Mouse (Mus musculus) forebrain, embryonic 10.5 days (tissue): Measurements from ENCODE around the gene Ms4a7. TPM values are rescaled to one million over a fixed set of nuclear protein-coding genes. Genes with fewer than 3 reads are reported as not detected.
"Not testable (repeated sequence)": the region's sequence is repeated elsewhere in the genome, so short reads cannot be mapped to it uniquely, and the experiment has no call there.

Source experiments
- DNase-seq: peaks from one replicate; pipeline ENCODE4 v3.0.0-alpha.2; 2017; ENCODE audit warnings: low spot score; ENCODE audit errors: extremely low spot score
- H3K27ac ChIP-seq: fragments of 300-500 bp; sonication (generic); 2 replicates; pipeline ENCODE4 v1.5.1; 2016; ENCODE audit warnings: mild to moderate bottlenecking
- H3K27me3 ChIP-seq: fragments of 300-500 bp; sonication (generic); 2 replicates; pipeline ENCODE4 v1.6.1; 2016; ENCODE audit warnings: mild to moderate bottlenecking; ENCODE audit not compliant: poor library complexity, severe bottlenecking
- H3K36me3 ChIP-seq: fragments of 300-500 bp; sonication (generic); replicated peaks from 2 replicates; pipeline ENCODE4 v1.6.1; 2016; ENCODE audit warnings: mild to moderate bottlenecking, moderate library complexity
- H3K4me1 ChIP-seq: fragments of 300-500 bp; sonication (generic); 2 replicates; pipeline ENCODE4 v1.6.1; 2016
- H3K4me3 ChIP-seq: fragments of 300-500 bp; sonication (generic); 2 replicates; pipeline ENCODE4 v1.5.1; 2016; ENCODE audit warnings: mild to moderate bottlenecking, moderate library complexity
- H3K9me3 ChIP-seq: fragments of 300-500 bp; sonication (generic); 2 replicates; pipeline ENCODE4 v1.6.1; 2016; ENCODE audit warnings: mild to moderate bottlenecking, moderate library complexity
- WGBS: fragments of 180-500 bp; shearing (Covaris S2); methylation state at CpG from one replicate; pipeline ENCODE4 v1.1.7; 2016; 5-methylcytosine and 5-hydroxymethylcytosine counted together
- polyA plus RNA-seq: library from polyadenylated mRNA; unstranded; fragments of >200 nt; fragmentation: Nextera tagmentation; extraction: Ambion mirVana; gene quantifications from 2 replicates; pipeline ENCODE4 v1.2.1, GENCODE M21; 2016

The Ms4a7 gene
- polyA plus RNA-seq, 1 experiment from 2014 or later, result not detected

- WGBS, result 88% methylated on average over 1 of the region's 1 CpGs
- Histone ChIP-seq H3K27me3 (no peaks in the 10 kb centered on the region), H3K9me3 (no peaks in the 10 kb centered on the region)
Measured at GRCm38 (mm10) chr19:11314354-11314753, 21.6 kb downstream of the Ms4a7 start, which contains the start of gene Ms4a14. Gene Ms4a14 (minus strand): TSS chr19:11314454.

DNA sequence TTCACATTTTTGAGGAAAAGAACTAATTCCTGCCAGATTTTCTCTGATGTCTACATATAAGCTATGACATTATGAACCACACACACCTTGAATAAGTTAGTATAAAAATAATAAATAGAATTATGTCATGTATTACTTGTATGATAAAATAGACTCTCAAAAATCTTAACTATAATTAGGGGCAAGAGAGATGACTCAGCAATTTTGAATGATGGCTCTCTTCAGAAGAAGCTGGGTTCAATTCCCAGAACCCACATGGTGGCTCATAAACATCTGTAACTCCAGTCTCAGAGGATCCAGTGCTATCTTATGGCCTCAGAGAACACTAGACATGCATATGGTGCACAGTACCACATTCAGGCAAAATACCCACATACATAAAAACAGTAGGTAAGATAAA lies 27.1 kb downstream of the Ms4a7 start:
- Histone ChIP-seq H3K4me1 (no peaks in the 10 kb centered on the region), H3K4me3 (no peak overlapping the region), H3K9me3 (no peaks in the 10 kb centered on the region), H3K27me3 (no peaks in the 10 kb centered on the region), H3K27ac (no peak overlapping the region), H3K36me3 (no peaks in the 10 kb centered on the region)
- no peak for DNase-seq

More at GRCm38 (mm10) chr19:11314354-11314753, 21.6 kb downstream of the Ms4a7 start, which contains the start of gene Ms4a14:
- H3K4me3 ChIP-seq, result no peak within 1 kb of the TSS
- H3K4me1 ChIP-seq, result no peaks in the 10 kb centered on the region
- no peak within 1 kb of the TSS for H3K27ac ChIP-seq
- no peaks in the 10 kb centered on the region for H3K36me3 ChIP-seq
- DNase-seq, result no peak

DNA sequence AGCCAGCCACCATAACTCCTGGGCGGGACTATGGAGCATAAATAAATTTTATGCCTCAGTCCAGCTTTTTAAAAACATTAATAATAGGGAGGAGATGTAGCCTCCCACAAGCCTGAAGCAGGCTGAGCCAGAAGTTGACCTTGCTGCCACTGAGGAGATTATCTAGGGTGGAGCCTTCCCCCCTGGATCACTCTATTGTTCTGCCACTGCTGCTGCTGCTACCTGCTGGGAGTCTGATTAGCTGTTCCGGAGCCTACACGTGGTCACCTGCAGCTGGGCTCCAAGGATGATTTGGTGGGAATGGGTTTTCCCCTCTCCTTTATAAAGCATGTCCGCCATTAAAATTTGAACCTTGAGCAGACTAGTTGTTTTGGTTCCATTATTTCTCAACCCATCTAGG lies 36.4 kb downstream of the Ms4a7 start:
- 23% methylated on average over 4 of the region's 4 CpGs for WGBS
- not testable (repeated sequence) for H3K4me3 ChIP-seq, H3K27me3 ChIP-seq

DNA sequence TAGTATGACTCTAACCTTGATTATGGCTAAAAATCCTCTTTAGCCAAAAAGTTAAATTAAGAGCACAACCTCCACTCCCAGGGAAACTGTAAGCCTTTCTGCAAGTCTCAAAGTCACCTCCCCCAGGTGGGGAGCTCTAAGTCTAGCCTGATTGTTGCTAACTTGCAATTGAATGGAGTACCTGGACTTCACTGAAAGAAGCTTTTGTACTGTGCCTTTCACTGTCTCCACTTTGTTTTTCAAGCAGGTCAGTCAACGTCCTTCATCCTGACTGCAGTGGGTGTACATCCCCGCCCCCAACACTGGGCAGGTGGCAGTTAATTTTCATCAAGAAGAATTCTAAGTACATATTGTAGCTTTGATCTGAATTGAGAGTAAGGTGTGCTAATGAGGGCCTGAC lies 37.0 kb downstream of the Ms4a7 start:
- H3K27ac ChIP-seq, result no peak overlapping the region
- no peaks in the 10 kb centered on the region for H3K36me3 ChIP-seq
- no peaks in the 10 kb centered on the region for H3K27me3 ChIP-seq
- no peak overlapping the region for H3K4me3 ChIP-seq
- DNase-seq, result no peak
- no peaks in the 10 kb centered on the region for H3K9me3 ChIP-seq
- no peaks in the 10 kb centered on the region for H3K4me1 ChIP-seq
- WGBS, result 32% methylated on average over 2 of the region's 2 CpGs

More for the DNA sequence above, 36.4 kb downstream of the Ms4a7 start:
- not testable (repeated sequence) for H3K9me3 ChIP-seq, H3K27ac ChIP-seq, H3K4me1 ChIP-seq, H3K36me3 ChIP-seq, DNase-seq

DNA sequence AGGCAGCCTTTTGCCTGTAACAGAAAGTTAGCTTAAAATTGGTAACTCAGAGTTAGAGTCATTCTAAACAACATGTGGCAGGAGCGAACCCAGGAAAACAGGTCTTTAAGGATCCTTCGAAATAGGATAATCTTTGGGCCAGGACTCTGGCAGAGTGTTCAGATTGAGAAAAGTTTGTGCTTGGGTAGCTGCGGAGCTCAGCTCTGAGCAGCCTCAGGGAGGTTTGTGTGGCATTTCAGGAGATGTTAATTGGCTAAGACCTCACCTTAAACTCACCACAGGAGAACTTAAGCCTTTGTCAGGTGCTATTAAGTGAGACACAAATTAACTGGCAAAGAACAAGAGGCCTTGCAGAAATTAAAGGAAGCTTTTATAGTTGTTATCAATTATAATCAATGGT lies 42.3 kb downstream of the Ms4a7 start:
- H3K36me3 ChIP-seq, H3K4me1 ChIP-seq, H3K27ac ChIP-seq, H3K27me3 ChIP-seq, H3K9me3 ChIP-seq: not testable (repeated sequence)
- 6% methylated on average over 3 of the region's 3 CpGs for WGBS
- peak; percentile 16 for DNase-seq
- peak overlapping the region; percentile 47; the same call in 1 of the 2 replicates for H3K4me3 ChIP-seq

GRCm38 (mm10) chr19:11292990-11293389 lies 43.0 kb downstream of the Ms4a7 start:
- Histone ChIP-seq H3K4me3 (peak overlapping the region; percentile 47), H3K9me3 (no peaks in the 10 kb centered on the region), H3K27ac (peak overlapping the region; percentile 68; the same call in 1 of the 2 replicates), H3K27me3 (no peaks in the 10 kb centered on the region), H3K4me1 (0 out of 2 replicates have a peak, but pooled peaks cover 4% of the 10 kb centered on the region), H3K36me3 (no peaks in the 10 kb centered on the region)
- WGBS, result 12% methylated on average over 12 of the region's 12 CpGs
- peak; percentile 26 for DNase-seq

DNA sequence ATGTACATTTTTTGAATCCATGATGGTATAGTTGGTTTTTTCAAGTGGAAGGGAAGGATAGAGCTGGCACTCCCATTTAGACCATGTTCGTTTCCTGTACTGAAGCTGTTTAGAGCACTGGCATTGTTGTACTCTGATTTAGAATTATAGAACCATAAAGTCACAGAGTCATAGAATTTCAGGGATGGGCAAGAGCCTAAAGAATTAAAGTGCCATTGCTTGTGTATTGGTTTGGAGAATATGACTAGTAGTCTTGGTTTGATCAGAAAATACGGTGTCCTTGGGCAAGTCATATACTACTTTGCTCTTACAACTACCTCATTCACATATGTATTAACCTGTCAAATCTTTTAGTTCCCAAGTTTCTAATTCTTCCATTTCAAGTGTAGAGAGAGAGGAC lies 52.2 kb downstream of the Ms4a7 start, which contains the start of gene Ms4a5:
Gene Ms4a5, minus strand, starts transcription at position 101 of the 400 bp plus-strand sequence.
- DNase-seq, result no peak
- Histone ChIP-seq H3K36me3 (no peaks in the 10 kb centered on the region), H3K4me3 (no peak within 1 kb of the TSS), H3K27ac (no peak within 1 kb of the TSS), H3K9me3 (no peaks in the 10 kb centered on the region), H3K27me3 (no peaks in the 10 kb centered on the region), H3K4me1 (no peaks in the 10 kb centered on the region)
- WGBS, result 92% methylated on average over 2 of the region's 2 CpGs

DNA sequence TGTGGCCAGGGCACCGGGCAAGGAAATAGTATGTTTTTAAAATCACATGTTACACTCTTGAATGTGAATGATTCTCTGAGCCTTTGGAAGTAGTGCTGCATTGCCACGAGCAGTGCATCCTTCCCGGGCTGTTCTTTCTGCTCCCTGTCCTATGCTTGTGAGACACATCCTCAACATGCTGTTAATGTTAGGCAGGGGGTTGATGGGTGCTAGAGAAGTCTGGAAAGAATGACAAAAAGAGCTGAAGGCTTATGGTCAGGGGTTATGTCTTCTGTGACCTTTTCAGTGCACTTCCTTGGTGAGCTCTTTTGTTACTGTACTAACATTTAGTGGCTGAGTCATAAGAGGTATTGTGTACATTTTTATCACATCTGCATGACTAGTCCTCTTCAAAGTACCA lies 55.7 kb downstream of the Ms4a7 start:
- no peak overlapping the region for H3K27ac ChIP-seq
- H3K4me1 ChIP-seq, result no peaks in the 10 kb centered on the region
- H3K36me3 ChIP-seq, result no peaks in the 10 kb centered on the region
- no peak for DNase-seq
- 85% methylated on average over 3 of the region's 3 CpGs for WGBS
- no peaks in the 10 kb centered on the region for H3K27me3 ChIP-seq
- no peaks in the 10 kb centered on the region for H3K9me3 ChIP-seq
- H3K4me3 ChIP-seq, result no peak overlapping the region

- 83% methylated on average over 5 of the region's 5 CpGs for WGBS
- Histone ChIP-seq H3K27ac (no peak overlapping the region), H3K27me3 (no peaks in the 10 kb centered on the region), H3K4me1 (no peaks in the 10 kb centered on the region), H3K9me3 (no peaks in the 10 kb centered on the region), H3K36me3 (no peaks in the 10 kb centered on the region), H3K4me3 (no peak overlapping the region)
- DNase-seq, result no peak
Measured at GRCm38 (mm10) chr19:11276431-11276830, 59.5 kb downstream of the Ms4a7 start.

Other genes starting within 250 kb of the Ms4a7 start
- not detected in 2 replicates for gene 1700017D01Rik, start 205.3 kb downstream of the Ms4a7 start, polyA plus RNA-seq
- gene 1700025F22Rik, start 170.8 kb downstream of the Ms4a7 start, polyA plus RNA-seq, result not detected in 2 replicates
- gene Ms4a13, start 139.4 kb downstream of the Ms4a7 start, polyA plus RNA-seq, result not detected in 2 replicates
- gene Ms4a12, start 103.7 kb downstream of the Ms4a7 start, polyA plus RNA-seq, result not detected in 2 replicates
- gene Ms4a1, start 69.9 kb downstream of the Ms4a7 start, polyA plus RNA-seq, result not detected in 2 replicates
- gene Ms4a5, start 52.3 kb downstream of the Ms4a7 start, polyA plus RNA-seq, result not detected in 2 replicates
- gene Ms4a14, start 21.7 kb downstream of the Ms4a7 start, polyA plus RNA-seq, result not detected in 2 replicates
- gene Ms4a4a, start 39.4 kb upstream of the Ms4a7 start, polyA plus RNA-seq, result 0.93 and 1.5 TPM in 2 replicates
- 0.17 TPM in 1 of 2 replicates, not detected in the other for gene Ms4a4c, start 68.6 kb upstream of the Ms4a7 start, polyA plus RNA-seq
- gene Ms4a4b, start 107.4 kb upstream of the Ms4a7 start, polyA plus RNA-seq, result not detected in 2 replicates
- gene Ms4a6c, start 133.2 kb upstream of the Ms4a7 start, polyA plus RNA-seq, result 1.2 and 1.5 TPM in 2 replicates
- not detected in 2 replicates for gene Gm8369, start 149.8 kb upstream of the Ms4a7 start, polyA plus RNA-seq
- 1.1 and 1.7 TPM in 2 replicates for gene Ms4a6b, start 180.4 kb upstream of the Ms4a7 start, polyA plus RNA-seq
- gene Ms4a4d, start 200.7 kb upstream of the Ms4a7 start, polyA plus RNA-seq, result 0.57 and 0.66 TPM in 2 replicates